Comparison of ENCODE assay signal across 9 mouse cellular contexts in the genomic region with DNA sequence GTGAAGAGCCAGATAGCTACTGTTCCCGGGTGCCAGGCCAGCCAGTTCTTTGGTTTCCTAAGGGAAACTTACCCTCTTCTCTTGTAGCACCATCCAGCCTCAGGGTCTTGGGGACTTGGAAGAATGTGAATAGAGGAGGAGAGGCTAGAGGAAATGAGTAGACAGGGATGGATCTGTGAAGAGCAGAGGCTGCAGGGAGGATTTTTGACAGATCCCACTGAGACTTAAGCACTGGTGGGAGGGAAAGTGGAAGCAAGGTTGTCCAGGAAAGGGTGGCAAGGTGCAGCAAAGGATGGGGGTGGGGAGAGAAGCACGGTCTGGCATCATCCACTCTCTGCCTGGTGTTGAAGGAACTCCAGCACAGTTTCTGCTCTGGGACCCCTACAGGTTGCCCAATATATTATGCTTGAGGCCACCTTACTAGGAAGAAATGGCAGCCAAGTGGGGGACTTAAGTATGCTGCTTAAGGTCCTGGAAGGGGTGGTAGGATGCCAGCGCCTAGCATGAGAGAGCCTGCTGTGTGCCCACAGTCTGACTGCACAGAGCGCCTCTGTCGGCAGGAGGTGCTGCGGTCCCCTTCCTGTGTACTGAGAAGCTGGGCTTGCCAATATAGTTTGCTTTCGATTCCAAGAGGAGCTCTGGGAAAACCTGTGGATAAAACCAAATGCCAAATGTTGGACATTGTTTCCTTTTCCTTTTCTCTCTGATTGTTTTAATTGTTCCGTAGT. TPM values are rescaled to one million over a fixed set of nuclear protein-coding genes. Genes with fewer than 3 reads are reported as not detected.
DNase-seq lines count a peak whose midpoint lies in the region; ATAC-seq and TF ChIP-seq lines count a peak whose summit lies in the region.
"Had no signal": no experiment of that assay in that cellular context is flagged by ENCODE, and none has a peak within 500 bp of the region (broad histone marks: within the 10 kb centered on the region; RNA-seq: fewer than 3 reads in every experiment).

No protein-coding gene starts in this region.

- no peak overlapping the region for H3K9ac ChIP-seq in midbrain, postnatal 0 days (replicated peaks; ENCODE audit: low read length, poor library complexity, severe bottlenecking)
- no peak overlapping the region for H3K9ac ChIP-seq in midbrain, embryonic 16.5 days (ENCODE audit: low read depth, low read length)
- no peak overlapping the region for H3K9ac ChIP-seq in neural tube, embryonic 15.5 days (replicated peaks)
- H3K9ac ChIP-seq: limb, embryonic 12.5 days had no signal

- no peak overlapping the region for H3K4me2 ChIP-seq in midbrain, postnatal 0 days (ENCODE audit: low read depth, low read length, poor library complexity, severe bottlenecking)
- H3K4me2 ChIP-seq in midbrain, embryonic 16.5 days (ENCODE audit: low read length), result no peak overlapping the region
- H3K4me2 ChIP-seq in neural tube, embryonic 15.5 days, result no peak overlapping the region
- H3K4me2 ChIP-seq: limb, embryonic 12.5 days had no signal

- no peaks in the 10 kb centered on the region for H3K9me3 ChIP-seq in midbrain, postnatal 0 days (ENCODE audit: low read length)
- no peaks in the 10 kb centered on the region for H3K9me3 ChIP-seq in midbrain, embryonic 16.5 days (replicated peaks; ENCODE audit: control insufficient read depth, low read length, poor library complexity, severe bottlenecking)
- H3K9me3 ChIP-seq in neural tube, embryonic 15.5 days (replicated peaks), result no peaks in the 10 kb centered on the region
- H3K9me3 ChIP-seq: limb, embryonic 12.5 days had no signal

- no peak overlapping the region; the same call in 1 of the 2 replicates for H3K27ac ChIP-seq in midbrain, postnatal 0 days (ENCODE audit: low read depth, low read length)
- H3K27ac ChIP-seq in midbrain, embryonic 16.5 days (ENCODE audit: low read length), result no peak overlapping the region
- 0 out of 2 replicates have a peak overlapping the region, but pooled peaks have one; percentile 11 for H3K27ac ChIP-seq in neural tube, embryonic 15.5 days (replicated peaks)
- H3K27ac ChIP-seq: limb, embryonic 12.5 days had no signal

- WGBS in midbrain, postnatal 0 days, result 85% methylated on average over 8 of the region's 8 CpGs
- WGBS in midbrain, embryonic 16.5 days, result 85% methylated on average over 8 of the region's 8 CpGs
- WGBS in neural tube, embryonic 15.5 days, result 72% methylated on average over 8 of the region's 8 CpGs

- TF ChIP-seq CTCF in midbrain, postnatal 0 days (IDR thresholded peaks at IDR 0.05), result peak; percentile 34; the same call in 1 of the 2 replicates

- peaks cover 36% of the 10 kb centered on the region for H3K36me3 ChIP-seq in midbrain, postnatal 0 days (ENCODE audit: insufficient read depth, low read length)
- H3K36me3 ChIP-seq in midbrain, embryonic 16.5 days (ENCODE audit: control insufficient read depth, insufficient read depth, low read length), result peaks cover 19% of the 10 kb centered on the region
- peaks cover 41% of the 10 kb centered on the region for H3K36me3 ChIP-seq in neural tube, embryonic 15.5 days

- peak; percentile 39 to 44 for DNase-seq in frontal cortex, postnatal 10 days (ENCODE audit: low spot score in 2 of 2)
- DNase-seq in frontal cortex, postnatal 25 days (ENCODE audit: low spot score in 2 of 2), result no peak
- peak; percentile 32 for DNase-seq in midbrain, postnatal 0 days (ENCODE audit: low spot score)
- peak; percentile 44 for DNase-seq in gastrocnemius, postnatal 10 days
- DNase-seq in embryo, embryonic 10.5 days (ENCODE audit: low spot score), result no peak
- DNase-seq in urinary bladder, postnatal 14 days (ENCODE audit: low spot score), result no peak

- no peaks in the 10 kb centered on the region for H3K27me3 ChIP-seq in midbrain, postnatal 0 days (ENCODE audit: insufficient read depth, low read length)
- H3K27me3 ChIP-seq in midbrain, embryonic 16.5 days (ENCODE audit: control insufficient read depth, insufficient read depth, low read depth, low read length), result no peaks in the 10 kb centered on the region
- H3K27me3 ChIP-seq in neural tube, embryonic 15.5 days (replicated peaks), result no peaks in the 10 kb centered on the region
- H3K27me3 ChIP-seq: limb, embryonic 12.5 days had no signal

- no peak for ATAC-seq in midbrain, postnatal 0 days (ENCODE audit: low FRiP score)
- ATAC-seq in midbrain, embryonic 16.5 days, result no peak
- no peak for ATAC-seq in neural tube, embryonic 15.5 days (ENCODE audit: low FRiP score)

- no peaks in the 10 kb centered on the region for H3K4me1 ChIP-seq in midbrain, postnatal 0 days (ENCODE audit: insufficient read depth, low read length)
- no peaks in the 10 kb centered on the region; the same call in 1 of the 2 replicates for H3K4me1 ChIP-seq in midbrain, embryonic 16.5 days (ENCODE audit: control insufficient read depth, insufficient read depth, low read length)
- peaks cover 6% of the 10 kb centered on the region for H3K4me1 ChIP-seq in neural tube, embryonic 15.5 days
- H3K4me1 ChIP-seq: limb, embryonic 12.5 days had no signal

- H3K4me3 ChIP-seq in midbrain, postnatal 0 days (ENCODE audit: low read depth, low read length), result no peak overlapping the region
- no peak overlapping the region for H3K4me3 ChIP-seq in midbrain, embryonic 16.5 days (ENCODE audit: low read depth, low read length)
- no peak overlapping the region for H3K4me3 ChIP-seq in neural tube, embryonic 15.5 days (replicated peaks)
- H3K4me3 ChIP-seq: limb, embryonic 12.5 days had no signal

RNA-seq across cellular contexts. Expression of gene Rapsn, which starts 17.2 kb away (rescaled TPM):
- total RNA-seq in midbrain, postnatal 0 days (2014; rRNA removed), result 1.7 and 2.4 TPM in 2 replicates
- polyA plus RNA-seq in midbrain, postnatal 0 days (2015; fragmentation: Nextera tagmentation; extraction: Ambion mirVana), result 0.97 and 1.2 TPM in 2 replicates
- 0.42 and 0.64 TPM in 2 replicates for polyA plus RNA-seq in midbrain, embryonic 16.5 days (2015; fragmentation: Nextera tagmentation; extraction: Ambion mirVana)
- total RNA-seq in gastrocnemius, postnatal 10 days (2021), result 10 to 100 TPM; 32.5 to 32.8 TPM
- 2.7 TPM in 2 replicates for polyA plus RNA-seq in neural tube, embryonic 15.5 days (2015; fragmentation: Nextera tagmentation; extraction: Ambion mirVana)

RNA-seq across cellular contexts. Expression of gene Psmc3, which starts 35.6 kb away (rescaled TPM):
- total RNA-seq in midbrain, postnatal 0 days (2014; rRNA removed), result 166 and 183 TPM in 2 replicates
- 245 and 253 TPM in 2 replicates for polyA plus RNA-seq in midbrain, postnatal 0 days (2015; fragmentation: Nextera tagmentation; extraction: Ambion mirVana)
- polyA plus RNA-seq in midbrain, embryonic 16.5 days (2015; fragmentation: Nextera tagmentation; extraction: Ambion mirVana), result 226 and 247 TPM in 2 replicates
- total RNA-seq in gastrocnemius, postnatal 10 days (2021), result 100 to 1,000 TPM; 336 to 337 TPM
- polyA plus RNA-seq in neural tube, embryonic 15.5 days (2015; fragmentation: Nextera tagmentation; extraction: Ambion mirVana), result 234 and 240 TPM in 2 replicates

RNA-seq across cellular contexts. Expression of gene Slc39a13, which starts 52.0 kb away (rescaled TPM):
- 34.1 and 40.3 TPM in 2 replicates for total RNA-seq in midbrain, postnatal 0 days (2014; rRNA removed)
- polyA plus RNA-seq in midbrain, postnatal 0 days (2015; fragmentation: Nextera tagmentation; extraction: Ambion mirVana), result 22.7 and 26.3 TPM in 2 replicates
- polyA plus RNA-seq in midbrain, embryonic 16.5 days (2015; fragmentation: Nextera tagmentation; extraction: Ambion mirVana), result 30.4 and 35.0 TPM in 2 replicates
- total RNA-seq in gastrocnemius, postnatal 10 days (2021), result 10 to 100 TPM; 27.8 to 40.8 TPM
- 35.5 and 43.2 TPM in 2 replicates for polyA plus RNA-seq in neural tube, embryonic 15.5 days (2015; fragmentation: Nextera tagmentation; extraction: Ambion mirVana)

Comparison
In these comparisons a context has a peak if more than half of its experiments do, and no peak if none do; other contexts are left out.
1. DNase-seq: peak in frontal cortex, postnatal 10 days (2 of 2), midbrain, postnatal 0 days (single experiment) and gastrocnemius, postnatal 10 days (single experiment); none in frontal cortex, postnatal 25 days (0 of 2), embryo, embryonic 10.5 days (single experiment) and urinary bladder, postnatal 14 days (single experiment).